Mouse (Mus musculus) retina, postnatal 1 day (tissue): ENCODE results near the gene Elmo1.

Experiments
- DNase-seq: peaks from one replicate; pipeline ENCODE4 v3.0.0-alpha.2; 2012

Gene Elmo1

DNA sequence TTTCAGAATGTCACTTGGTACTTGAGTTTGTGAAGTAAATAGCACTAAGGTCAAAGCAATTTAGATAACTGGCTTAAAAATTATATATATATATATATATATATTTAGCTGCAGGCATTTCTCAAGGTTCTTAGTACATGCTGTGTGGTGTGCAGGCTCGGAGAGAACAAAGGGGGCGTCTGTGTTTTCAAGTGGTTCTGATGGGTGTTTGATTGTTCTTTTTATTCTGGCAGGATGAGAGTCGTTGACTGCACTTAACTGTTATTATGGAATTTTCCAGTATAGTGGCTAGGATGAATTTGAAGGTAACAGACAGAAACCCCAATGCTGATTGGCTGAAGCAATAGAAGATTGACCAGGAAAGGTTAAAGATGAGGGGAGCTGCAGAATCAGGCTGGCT, 33.6 kb downstream of the Elmo1 start:
- no peak for DNase-seq

GRCm38 (mm10) chr13:20124965-20125364, 34.6 kb downstream of the Elmo1 start:
- no peak for DNase-seq

GRCm38 (mm10) chr13:20125845-20126244, 35.4 kb downstream of the Elmo1 start:
- DNase-seq = no peak

GRCm38 (mm10) chr13:20127553-20127952, 37.2 kb downstream of the Elmo1 start:
- DNase-seq = no peak

DNA sequence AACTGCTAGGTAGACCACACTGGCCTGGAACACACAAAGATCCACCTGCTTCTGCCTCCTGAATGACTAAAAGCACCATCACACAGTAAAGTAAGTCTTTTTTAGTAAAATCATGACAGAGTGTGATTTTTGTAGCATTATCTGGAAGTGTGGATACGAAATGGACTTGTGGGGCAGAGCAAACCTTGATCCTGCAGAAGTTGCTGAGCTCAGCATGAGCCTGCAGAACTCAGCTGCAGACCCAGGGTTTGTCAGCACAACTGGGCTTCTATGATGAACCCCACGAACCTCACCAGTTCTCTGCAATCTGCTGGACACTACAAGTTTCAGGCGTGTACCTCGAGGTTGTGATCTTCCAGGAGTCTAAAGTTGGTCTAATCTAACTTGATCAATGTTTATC, 37.7 kb downstream of the Elmo1 start:
- no peak for DNase-seq

- DNase-seq = no peak
Observed at GRCm38 (mm10) chr13:20130731-20131130, 40.3 kb downstream of the Elmo1 start.

- DNase-seq = no peak
Observed at GRCm38 (mm10) chr13:20131322-20131997, 41.1 kb downstream of the Elmo1 start.

- DNase-seq = no peak
Observed at GRCm38 (mm10) chr13:20131998-20132371, 41.6 kb downstream of the Elmo1 start.

DNA sequence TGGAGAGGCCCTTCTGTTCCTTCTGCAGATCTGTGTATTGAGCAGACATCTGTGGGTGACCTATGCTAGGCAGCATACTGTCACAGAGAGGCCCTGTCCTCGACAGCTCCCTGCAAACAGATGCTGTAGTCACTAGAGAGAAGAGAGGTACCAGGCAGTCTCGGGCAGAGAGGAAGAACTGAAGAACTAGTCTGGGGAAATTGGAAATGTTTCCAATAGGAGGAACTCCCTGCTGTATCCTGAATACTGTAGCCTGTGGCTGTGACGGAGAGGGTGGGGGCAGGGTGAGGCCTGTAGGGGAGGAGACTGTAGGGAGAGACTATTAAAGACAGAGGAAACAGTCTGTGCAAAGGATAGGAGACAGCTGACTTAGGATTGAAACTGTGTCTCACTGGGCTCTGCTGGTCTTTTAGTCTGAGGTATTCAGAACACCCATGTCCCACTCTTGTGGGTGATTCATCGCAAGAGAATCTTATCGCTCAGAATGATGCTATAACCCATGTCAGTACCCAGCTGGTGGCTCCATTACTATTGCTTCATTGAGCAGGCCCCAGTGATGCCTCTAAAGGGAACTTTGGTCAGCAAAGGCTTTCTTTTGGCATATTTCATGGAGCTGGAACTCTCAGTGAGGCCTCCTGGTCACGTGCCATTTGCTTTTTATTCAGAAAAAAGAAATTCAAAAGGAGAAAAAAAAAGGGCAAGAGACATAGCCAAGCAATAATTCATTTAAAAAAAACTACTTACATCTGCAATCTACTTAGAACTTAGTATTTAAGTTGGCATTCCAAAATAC, 43.4 kb downstream of the Elmo1 start:
- no peak for DNase-seq

DNA sequence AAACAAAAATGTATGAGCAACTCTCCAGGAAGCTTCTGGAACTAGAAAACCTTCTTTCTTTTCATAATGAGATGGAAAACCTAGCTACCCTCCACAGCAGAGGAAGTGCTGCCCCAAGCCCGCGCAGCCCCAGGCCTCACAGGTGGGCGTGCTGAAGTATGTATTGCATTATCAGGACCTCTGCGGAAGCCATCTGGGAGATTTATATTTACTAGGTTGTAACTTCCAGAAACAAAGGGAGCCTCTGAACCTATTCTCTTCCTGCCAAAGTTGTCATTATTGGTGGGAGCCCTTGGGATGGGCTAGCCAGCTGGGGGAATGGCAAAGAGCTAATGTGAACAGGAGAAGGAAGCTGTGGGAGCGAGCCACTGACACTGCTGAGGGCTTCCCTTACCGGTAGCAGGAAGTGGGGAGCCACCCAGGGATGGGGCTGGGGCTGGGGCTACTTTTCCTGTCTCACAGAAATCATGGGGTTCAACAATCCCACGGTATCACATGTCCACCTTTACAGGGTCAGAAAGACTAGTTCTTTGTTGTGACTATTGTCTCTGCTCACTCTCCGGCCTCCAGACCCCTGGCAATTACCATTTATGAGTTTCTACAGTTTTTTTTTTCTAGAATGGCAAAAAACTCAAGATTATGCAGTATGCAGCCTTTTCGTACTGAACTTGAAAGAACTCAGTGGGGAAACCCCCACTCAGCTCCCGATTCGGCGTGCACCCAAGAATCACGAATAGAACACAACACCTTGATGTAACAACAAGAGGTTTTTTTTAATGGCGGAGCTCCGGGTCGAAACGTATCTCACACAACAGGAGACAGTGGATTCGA, 44.2 kb downstream of the Elmo1 start:
- no peak for DNase-seq

DNA sequence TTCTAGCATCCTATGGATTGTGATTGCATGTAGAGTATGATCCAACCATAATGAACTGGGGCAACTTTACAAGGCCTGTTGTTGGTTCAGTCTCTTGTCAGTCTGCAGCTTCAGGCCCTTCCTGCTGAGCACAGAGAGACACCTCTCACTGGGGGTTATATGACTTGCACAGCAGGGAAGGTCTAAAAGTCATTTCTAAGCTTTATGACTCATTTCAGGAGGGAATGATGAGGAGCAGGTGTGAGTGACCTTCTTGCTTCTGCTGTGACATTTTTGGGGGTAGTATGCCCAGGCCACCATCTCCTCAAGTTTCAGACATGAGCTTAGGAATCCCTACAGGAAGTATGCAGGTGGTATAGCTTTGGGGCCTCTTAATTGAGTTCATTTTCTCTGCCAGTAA, 46.4 kb downstream of the Elmo1 start:
- DNase-seq = no peak

DNA sequence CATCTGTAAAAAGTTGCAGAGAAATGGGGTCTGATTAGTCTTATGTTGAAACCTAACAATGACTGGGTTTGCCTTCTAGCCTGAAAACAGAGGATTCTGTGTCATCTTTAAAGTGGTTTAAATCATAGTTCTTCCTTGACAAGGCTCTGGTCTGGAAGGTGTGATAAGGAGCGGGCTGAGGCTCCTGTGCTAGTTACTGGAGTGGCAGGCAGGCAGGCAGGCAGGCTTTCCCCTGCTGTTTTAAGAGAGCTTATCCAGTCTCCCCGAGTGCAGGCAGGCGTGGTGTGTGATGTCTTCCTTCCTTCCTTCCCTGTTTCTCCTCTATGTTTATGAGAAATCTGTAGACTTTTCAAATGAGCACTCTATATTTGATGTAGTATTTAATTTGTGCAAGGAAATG, 48.1 kb downstream of the Elmo1 start:
- no peak for DNase-seq

DNA sequence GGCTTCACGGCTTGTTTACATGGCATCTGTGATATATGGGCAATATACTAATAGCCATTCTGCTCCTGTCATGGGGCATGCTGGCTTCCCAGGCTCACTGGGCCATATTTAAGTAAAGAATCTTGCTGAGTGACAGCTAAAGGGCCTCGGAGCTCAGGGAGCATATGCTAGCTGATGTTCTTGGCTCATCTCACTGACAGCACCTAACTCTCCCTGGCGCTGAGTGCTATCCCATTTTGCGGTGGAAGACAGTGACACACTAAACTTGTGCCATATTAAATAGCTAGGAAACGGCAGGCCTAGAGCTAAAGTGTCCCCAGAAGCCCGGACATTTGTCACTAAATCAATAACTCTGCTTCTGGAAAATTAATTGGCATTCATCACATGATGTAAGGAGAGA, 48.7 kb downstream of the Elmo1 start:
- no peak for DNase-seq

DNA sequence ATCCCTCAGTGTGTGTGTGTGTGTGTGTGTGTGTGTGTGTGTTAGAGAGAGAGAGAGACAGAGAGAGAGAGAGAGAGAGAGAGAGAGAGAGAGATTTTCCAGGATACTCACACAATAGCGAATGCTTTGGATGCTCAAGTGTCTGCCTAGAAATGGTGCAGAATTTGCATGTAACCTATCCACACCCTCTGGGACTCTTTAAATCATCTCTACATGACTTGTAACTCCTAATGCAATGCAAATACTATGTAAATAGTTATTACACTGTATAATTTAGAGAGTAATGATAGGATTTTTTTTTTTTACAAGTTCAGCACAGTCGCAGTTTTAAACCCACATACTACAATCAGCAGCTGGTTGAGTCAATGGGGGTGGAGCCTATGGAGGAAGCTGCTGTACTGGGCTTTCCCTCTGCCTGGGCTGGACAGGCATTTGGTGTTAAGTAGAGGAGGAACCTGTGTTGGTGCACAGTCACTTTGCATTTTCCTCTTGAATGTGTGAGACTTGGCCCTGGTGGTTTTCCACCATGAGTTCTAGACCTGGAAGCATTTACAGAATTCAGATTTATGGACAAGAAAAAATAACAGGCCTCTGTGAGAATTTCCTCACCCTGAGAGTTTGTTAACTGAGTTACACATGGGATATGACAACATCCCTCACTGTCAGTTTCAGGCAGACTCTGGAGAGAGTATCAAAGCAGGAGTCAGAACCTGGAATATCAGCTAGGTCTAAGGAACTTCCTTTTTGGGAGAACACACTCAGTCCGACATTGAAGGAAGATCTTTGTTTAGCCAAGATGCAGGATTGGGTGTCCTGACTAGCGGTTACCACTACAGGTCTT, 49.6 kb downstream of the Elmo1 start:
- DNase-seq = no peak

DNA sequence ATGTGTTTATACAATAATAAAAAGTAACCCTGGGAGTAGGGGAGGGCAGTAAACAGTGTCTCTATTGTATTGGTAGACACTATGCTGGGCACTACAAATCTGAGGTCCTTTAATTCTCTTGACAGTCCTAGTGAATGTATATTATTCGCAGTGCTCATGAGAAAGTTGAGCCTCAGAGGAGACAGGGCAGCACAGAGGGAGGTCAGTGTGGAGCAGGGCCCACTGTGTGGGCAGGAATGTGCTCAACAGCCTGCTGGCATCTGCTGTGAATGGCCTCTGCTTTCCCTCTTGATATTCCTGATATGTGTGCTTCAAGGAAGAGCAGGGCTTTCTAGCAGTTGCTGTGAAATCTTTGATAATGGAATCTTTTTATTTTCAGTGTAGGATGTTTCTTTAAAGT, 52.2 kb downstream of the Elmo1 start:
- DNase-seq = no peak

GRCm38 (mm10) chr13:20146848-20147247, 56.5 kb downstream of the Elmo1 start:
- no peak for DNase-seq

DNA sequence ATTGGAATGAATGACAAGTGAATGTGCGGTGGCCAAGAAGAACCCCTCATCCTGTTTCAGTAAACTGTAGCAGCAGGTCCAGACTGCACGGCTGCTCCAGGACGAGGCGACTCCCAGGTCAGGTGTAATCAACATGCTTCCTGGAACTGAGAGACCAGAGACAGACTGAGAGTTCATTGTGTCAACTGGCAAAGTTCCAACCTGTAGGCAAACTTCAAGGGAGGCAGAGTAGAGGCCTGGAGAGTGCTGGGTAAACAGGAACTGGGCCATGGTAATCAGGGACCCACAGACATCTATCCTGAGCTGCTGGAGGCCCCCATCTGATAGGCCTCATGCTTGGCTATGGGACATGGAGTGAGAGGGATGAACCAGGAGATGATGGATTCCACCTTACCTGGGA, 57.3 kb downstream of the Elmo1 start:
- no peak for DNase-seq

- no peak for DNase-seq
Observed at GRCm38 (mm10) chr13:20150130-20150835, 59.9 kb downstream of the Elmo1 start.

- DNase-seq = no peak
Observed at GRCm38 (mm10) chr13:20151302-20151978, 61.0 kb downstream of the Elmo1 start.

- no peak for DNase-seq
Observed at GRCm38 (mm10) chr13:20157059-20157458, 66.7 kb downstream of the Elmo1 start.

DNA sequence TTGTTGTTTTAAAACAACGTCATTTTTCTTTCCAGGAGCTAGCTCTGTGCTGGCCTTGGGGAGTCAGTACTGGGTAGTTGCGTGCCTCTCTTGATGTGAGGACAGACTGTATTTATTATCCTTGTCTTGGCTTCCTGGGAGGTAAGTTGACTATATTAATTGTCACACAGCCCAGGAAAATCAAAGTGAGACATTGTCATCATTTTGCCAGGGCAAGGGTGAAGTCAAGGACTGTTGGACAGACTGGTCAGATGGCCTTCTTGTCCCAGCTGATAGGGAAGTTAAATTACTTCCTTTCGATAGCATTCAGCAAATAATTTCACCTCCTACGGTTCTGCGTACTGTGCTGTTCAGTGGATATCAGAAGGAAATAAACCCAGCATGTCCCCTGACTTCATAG, 67.1 kb downstream of the Elmo1 start:
- no peak for DNase-seq
